Mouse (Mus musculus) R1 (cell line): Measurements from ENCODE around the gene Mboat2.

Experiments used
- DNase-seq: peaks from one replicate; pipeline ENCODE4 v3.0.0-alpha.2; 2018; ENCODE audit warnings: low read depth, low spot score

Gene Mboat2

GRCm38 (mm10) chr12:25010416-25010815 lies 179.7 kb downstream of the Mboat2 start:
- DNase-seq, result no peak

DNA sequence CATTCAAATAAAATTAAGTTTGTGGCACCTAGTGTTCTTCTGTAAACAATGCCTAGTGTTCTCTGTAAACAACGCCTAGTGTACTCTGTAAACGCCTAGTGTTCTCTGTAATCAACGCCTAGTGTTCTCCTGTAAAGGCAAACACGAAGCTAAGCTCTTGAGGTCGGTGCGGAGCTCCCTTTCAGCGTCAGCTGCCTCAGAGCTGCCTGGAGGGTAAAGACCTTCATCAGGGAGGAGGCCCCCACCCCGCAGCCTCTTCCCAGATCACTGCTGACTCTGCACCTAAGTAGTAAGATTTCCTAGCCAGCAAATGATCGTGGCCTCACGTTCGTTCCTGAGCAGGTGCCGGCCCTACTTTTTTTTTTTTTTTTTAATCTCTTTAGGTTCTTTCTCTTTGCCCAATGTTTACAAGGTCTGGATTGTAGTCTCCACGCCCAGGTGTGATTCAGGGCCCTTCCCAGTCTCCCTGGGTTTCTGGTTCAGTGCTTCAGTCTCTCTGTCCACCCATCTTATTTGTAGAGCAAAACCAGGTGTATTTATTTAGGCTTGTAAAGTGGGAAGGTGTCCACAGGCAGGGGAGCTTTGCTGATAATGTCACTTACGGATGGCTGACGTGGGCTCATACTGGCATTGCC lies 181.2 kb downstream of the Mboat2 start:
- DNase-seq, result no peak

DNA sequence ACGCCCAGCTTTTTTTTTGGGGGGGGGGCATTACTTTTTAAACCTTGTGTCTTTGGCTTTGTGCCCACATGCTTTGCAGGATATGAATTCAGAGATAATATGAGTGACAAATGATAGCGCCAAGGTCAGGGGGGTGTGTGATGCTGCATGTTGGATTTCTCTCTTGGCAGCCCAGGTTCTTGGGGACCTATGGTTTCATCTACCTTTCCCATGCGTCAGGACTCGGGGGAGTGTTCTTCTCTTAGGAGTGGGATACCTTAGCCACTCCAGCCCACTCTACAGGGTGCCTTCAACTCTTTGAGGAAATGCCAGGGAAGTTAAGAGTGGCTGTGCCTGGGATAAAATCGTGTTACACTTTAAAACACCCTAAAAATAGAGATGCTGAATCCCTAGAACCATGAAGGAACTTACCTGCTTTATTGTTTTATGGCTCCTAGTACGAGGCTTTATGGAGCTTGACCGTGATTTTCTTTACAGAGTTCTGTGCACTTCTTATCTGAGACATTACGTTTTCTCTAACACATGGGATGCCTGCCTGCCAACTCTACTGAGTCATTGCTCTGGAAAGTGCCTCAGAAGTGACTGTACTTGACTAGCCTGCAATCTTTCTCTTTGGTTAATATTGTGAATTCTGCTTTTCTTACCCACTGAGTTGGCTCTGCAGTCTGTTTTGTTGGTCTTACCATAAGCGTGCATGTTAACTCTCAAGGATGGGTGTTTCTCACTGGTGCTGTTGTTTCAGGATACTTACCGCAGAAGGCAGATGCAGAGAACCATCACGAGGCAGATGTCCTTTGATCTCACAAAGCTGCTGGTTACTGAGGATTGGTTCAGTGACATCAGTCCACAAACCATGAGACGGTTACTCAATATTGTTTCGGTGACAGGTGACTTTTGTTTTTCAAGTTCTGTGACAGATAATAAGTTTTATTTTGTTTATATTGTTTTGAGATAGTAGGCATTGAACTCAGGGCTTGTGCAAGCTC lies 182.2 kb downstream of the Mboat2 start:
- DNase-seq, result no peak
